ENCODE assay signal across 14 mouse cellular contexts in genomic region chr14:32166840-32167239, GRCm38 (mm10). TPM values are rescaled to one million over a fixed set of nuclear protein-coding genes. Genes with fewer than 3 reads are reported as not detected.
DNase-seq lines count a peak whose midpoint lies in the region; ATAC-seq and TF ChIP-seq lines count a peak whose summit lies in the region.
"Had no signal": no experiment of that assay in that cellular context is flagged by ENCODE, and none has a peak within 500 bp of the region (broad histone marks: within the 10 kb centered on the region; RNA-seq: fewer than 3 reads in every experiment).

No protein-coding gene starts in this region.

- no peak overlapping the region for H3K27ac ChIP-seq in hindbrain, embryonic 10.5 days
- H3K27ac ChIP-seq in hindbrain, embryonic 12.5 days, result no peak overlapping the region
- H3K27ac ChIP-seq in MEL (ENCODE audit: control insufficient read depth, low read depth, low read length), result peak overlapping the region; percentile 94
- no peak overlapping the region for H3K27ac ChIP-seq in intestine, embryonic 15.5 days
- H3K27ac ChIP-seq in lung, postnatal 0 days (ENCODE audit: low read length), result no peak overlapping the region
- H3K27ac ChIP-seq: left cerebral cortex, adult 2 months; midbrain, embryonic 10.5 days had no signal

- H3K36me3 ChIP-seq in hindbrain, embryonic 10.5 days, result 0 out of 2 replicates have a peak, but pooled peaks cover 4% of the 10 kb centered on the region
- no peaks in the 10 kb centered on the region for H3K36me3 ChIP-seq in hindbrain, embryonic 12.5 days
- peaks cover 1 to 69% of the 10 kb centered on the region in 2 experiments; a peak in 3 of 4 replicates for H3K36me3 ChIP-seq in MEL (ENCODE audit: control insufficient read depth in 1 of 2, insufficient read depth in 2 of 2, low read length in 2 of 2)
- no peaks in the 10 kb centered on the region for H3K36me3 ChIP-seq in intestine, embryonic 15.5 days
- no peaks in the 10 kb centered on the region for H3K36me3 ChIP-seq in lung, postnatal 0 days (ENCODE audit: insufficient read depth, low read length)

- H3K4me2 ChIP-seq in hindbrain, embryonic 12.5 days (replicated peaks), result no peak overlapping the region
- peak overlapping the region; percentile 93 for H3K4me2 ChIP-seq in intestine, embryonic 15.5 days (replicated peaks)
- H3K4me2 ChIP-seq in lung, postnatal 0 days (replicated peaks; ENCODE audit: low read depth, low read length), result peak overlapping the region; percentile 88; the same call in 1 of the 2 replicates

- peaks cover 54% of the 10 kb centered on the region for H3K79me2 ChIP-seq in MEL (ENCODE audit: control insufficient read depth, insufficient read depth, low read length, poor library complexity)

- no peak for TF ChIP-seq RAD21 in MEL (IDR thresholded peaks at IDR 0.05; ENCODE audit: low read depth, low read length)

- TF ChIP-seq CTCF in MEL (IDR thresholded peaks at IDR 0.05 in 2 of 3, conservative IDR thresholded peaks at IDR 0.05 in 1 of 3; ENCODE audit: control insufficient read depth in 1 of 3, insufficient read depth in 1 of 3, low read depth in 2 of 3, low read length in 3 of 3, poor library complexity in 1 of 3, severe bottlenecking in 1 of 3), result no peak
- TF ChIP-seq CTCF in lung, postnatal 0 days (IDR thresholded peaks at IDR 0.05), result no peak

- peak overlapping the region; percentile 1; the same call in 1 of the 2 replicates for H3K4me3 ChIP-seq in hindbrain, embryonic 10.5 days
- H3K4me3 ChIP-seq in hindbrain, embryonic 12.5 days, result no peak overlapping the region
- H3K4me3 ChIP-seq in MEL (ENCODE audit: control insufficient read depth in 1 of 2, insufficient read depth in 1 of 2, low read depth in 2 of 2, low read length in 2 of 2), result peak overlapping the region; percentile 44 to 52
- peak overlapping the region; percentile 50 for H3K4me3 ChIP-seq in intestine, embryonic 15.5 days (replicated peaks)
- peak overlapping the region; percentile 3; the same call in 1 of the 2 replicates for H3K4me3 ChIP-seq in lung, postnatal 0 days (ENCODE audit: low read depth, low read length)
- H3K4me3 ChIP-seq: left cerebral cortex, adult 2 months had no signal

- 77% methylated on average over 1 of the region's 1 CpGs for WGBS in hindbrain, embryonic 10.5 days
- WGBS in hindbrain, embryonic 12.5 days, result 80% methylated on average over 1 of the region's 1 CpGs
- 50% methylated on average over 1 of the region's 1 CpGs for WGBS in intestine, embryonic 15.5 days
- WGBS in lung, postnatal 0 days, result 50% methylated on average over 1 of the region's 1 CpGs

- no peak for DNase-seq in hindbrain, embryonic 10.5 days (ENCODE audit: low spot score)
- DNase-seq in MEL (ENCODE audit: low read depth, low spot score), result peak; percentile 32
- peak; percentile 77 for DNase-seq in lung, postnatal 0 days (ENCODE audit: low spot score)
- DNase-seq in gastrocnemius, adult 8-10 months (ENCODE audit: low spot score in 2 of 2), result no peak
- no peak for DNase-seq in adrenal gland, postnatal 10 days
- no peak for DNase-seq in left cerebral cortex, postnatal 4 days
- DNase-seq: right cerebral cortex, postnatal 25 days had no signal

- TF ChIP-seq EP300 in MEL (IDR thresholded peaks at IDR 0.05; ENCODE audit: low read depth in 1 of 2, low read length in 2 of 2), result no peak
- peak; percentile 66 for TF ChIP-seq EP300 in lung, postnatal 0 days (IDR thresholded peaks at IDR 0.05)

- no peak for TF ChIP-seq POLR2A in MEL (IDR thresholded peaks at IDR 0.05; ENCODE audit: control insufficient read depth in 1 of 2, insufficient read depth in 1 of 2, low read depth in 1 of 2, low read length in 2 of 2, poor library complexity in 1 of 2)

- intact Hi-C loops in left cerebral cortex, postnatal 4 days (cut with DNase I), result no loop called here

- H3K27me3 ChIP-seq in hindbrain, embryonic 10.5 days (ENCODE audit: insufficient read depth, poor library complexity, severe bottlenecking), result no peaks in the 10 kb centered on the region
- no peaks in the 10 kb centered on the region for H3K27me3 ChIP-seq in hindbrain, embryonic 12.5 days
- no peaks in the 10 kb centered on the region for H3K27me3 ChIP-seq in MEL (ENCODE audit: control insufficient read depth in 1 of 2, insufficient read depth in 2 of 2, low read length in 2 of 2)
- H3K27me3 ChIP-seq in intestine, embryonic 15.5 days (replicated peaks), result no peaks in the 10 kb centered on the region
- H3K27me3 ChIP-seq in lung, postnatal 0 days (replicated peaks; ENCODE audit: insufficient read depth, low read length), result no peaks in the 10 kb centered on the region

- H3K9ac ChIP-seq in hindbrain, embryonic 12.5 days, result no peak overlapping the region
- H3K9ac ChIP-seq in MEL (ENCODE audit: control insufficient read depth, low read depth, low read length, poor library complexity, severe bottlenecking), result peak overlapping the region; percentile 59
- no peak overlapping the region for H3K9ac ChIP-seq in intestine, embryonic 15.5 days
- H3K9ac ChIP-seq in lung, postnatal 0 days (replicated peaks; ENCODE audit: low read depth), result no peak overlapping the region

- no peak for ATAC-seq in hindbrain, embryonic 12.5 days (ENCODE audit: low FRiP score)
- no peak for ATAC-seq in intestine, embryonic 15.5 days
- peak; percentile 51 for ATAC-seq in lung, postnatal 0 days
- ATAC-seq: hindbrain, embryonic 16.5 days had no signal

- peaks cover 15% of the 10 kb centered on the region for H3K4me1 ChIP-seq in hindbrain, embryonic 10.5 days (replicated peaks)
- H3K4me1 ChIP-seq in hindbrain, embryonic 12.5 days, result peaks cover 14% of the 10 kb centered on the region
- H3K4me1 ChIP-seq in MEL (ENCODE audit: control insufficient read depth in 1 of 2, insufficient read depth in 2 of 2, low read length in 2 of 2), result peaks cover 33 to 40% of the 10 kb centered on the region in 2 experiments
- peaks cover 15% of the 10 kb centered on the region for H3K4me1 ChIP-seq in intestine, embryonic 15.5 days (replicated peaks)
- peaks cover 13% of the 10 kb centered on the region for H3K4me1 ChIP-seq in lung, postnatal 0 days (ENCODE audit: insufficient read depth, low read depth, low read length)

- no peaks in the 10 kb centered on the region for H3K9me3 ChIP-seq in hindbrain, embryonic 10.5 days
- H3K9me3 ChIP-seq in hindbrain, embryonic 12.5 days (replicated peaks), result no peaks in the 10 kb centered on the region
- no peaks in the 10 kb centered on the region for H3K9me3 ChIP-seq in MEL (replicated peaks; ENCODE audit: insufficient read depth, low read length)
- no peaks in the 10 kb centered on the region for H3K9me3 ChIP-seq in intestine, embryonic 15.5 days
- H3K9me3 ChIP-seq in lung, postnatal 0 days (ENCODE audit: low read length), result no peaks in the 10 kb centered on the region
- H3K9me3 ChIP-seq: midbrain, embryonic 10.5 days had no signal

RNA-seq across cellular contexts. Expression of gene Ncoa4, which starts 7.2 kb away (rescaled TPM):
- 66.0 and 71.9 TPM in 2 replicates for polyA plus RNA-seq in hindbrain, embryonic 10.5 days (2016; fragmentation: Nextera tagmentation; extraction: Ambion mirVana)
- polyA plus RNA-seq in hindbrain, embryonic 12.5 days (2016; fragmentation: Nextera tagmentation; extraction: Ambion mirVana), result 96.2 and 99.4 TPM in 2 replicates
- total RNA-seq in MEL (2012; rRNA removed), result 64.6 and 67.3 TPM in 2 replicates
- polyA plus RNA-seq in MEL (2012; ENCODE audit: insufficient read depth in 1 of 2, insufficient read length in 2 of 2, low read depth in 1 of 2, low replicate concordance in 2 of 2, missing spikeins in 1 of 2), result 10 to 100 TPM; 54.5 to 57.9 TPM
- polyA plus RNA-seq in intestine, embryonic 15.5 days (2015; fragmentation: Nextera tagmentation; extraction: Ambion mirVana), result 164 and 166 TPM in 2 replicates
- 73.5 and 76.5 TPM in 2 replicates for polyA plus RNA-seq in lung, postnatal 0 days (2015; fragmentation: Nextera tagmentation; extraction: Ambion mirVana)
- 10 to 100 TPM; 56.3 to 83.2 (median 68.9) TPM for total RNA-seq in gastrocnemius, adult 8-10 months (2022)
- total RNA-seq in adrenal gland, postnatal 10 days (2021), result 100 to 1,000 TPM; 154 to 170 TPM
- total RNA-seq in left cerebral cortex, postnatal 4 days (2021), result 10 to 100 TPM; 99.3 to 99.7 TPM

RNA-seq across cellular contexts. Expression of gene Msmb, which starts 25.0 kb away (rescaled TPM):
- not detected in 2 replicates for polyA plus RNA-seq in hindbrain, embryonic 10.5 days (2016; fragmentation: Nextera tagmentation; extraction: Ambion mirVana)
- not detected in 2 replicates for polyA plus RNA-seq in hindbrain, embryonic 12.5 days (2016; fragmentation: Nextera tagmentation; extraction: Ambion mirVana)
- not detected in 2 replicates for total RNA-seq in MEL (2012; rRNA removed)
- polyA plus RNA-seq in MEL (2012; ENCODE audit: insufficient read depth in 1 of 2, insufficient read length in 2 of 2, low read depth in 1 of 2, low replicate concordance in 2 of 2, missing spikeins in 1 of 2), result not detected
- not detected in 2 replicates for polyA plus RNA-seq in intestine, embryonic 15.5 days (2015; fragmentation: Nextera tagmentation; extraction: Ambion mirVana)
- not detected in 2 replicates for polyA plus RNA-seq in lung, postnatal 0 days (2015; fragmentation: Nextera tagmentation; extraction: Ambion mirVana)
- total RNA-seq in gastrocnemius, adult 8-10 months (2022), result not detected
- not detected for total RNA-seq in adrenal gland, postnatal 10 days (2021)
- total RNA-seq in left cerebral cortex, postnatal 4 days (2021), result not detected
- total RNA-seq: left cerebral cortex, adult 2 months; neutrophil, adult 5-6 weeks had no signal
- polyA plus RNA-seq: embryonic facial prominence, embryonic 14.5 days; hindbrain, embryonic 16.5 days; midbrain, embryonic 10.5 days had no signal

RNA-seq across cellular contexts. Expression of gene Timm23, which starts 34.9 kb away (rescaled TPM):
- polyA plus RNA-seq in hindbrain, embryonic 10.5 days (2016; fragmentation: Nextera tagmentation; extraction: Ambion mirVana), result 302 and 327 TPM in 2 replicates
- polyA plus RNA-seq in hindbrain, embryonic 12.5 days (2016; fragmentation: Nextera tagmentation; extraction: Ambion mirVana), result 196 and 201 TPM in 2 replicates
- total RNA-seq in MEL (2012; rRNA removed), result 417 and 425 TPM in 2 replicates
- 100 to 1,000 TPM in 1 of 2 experiments, not detected in 1; 431 TPM for polyA plus RNA-seq in MEL (2012; ENCODE audit: insufficient read depth in 1 of 2, insufficient read length in 2 of 2, low read depth in 1 of 2, low replicate concordance in 2 of 2, missing spikeins in 1 of 2)
- polyA plus RNA-seq in intestine, embryonic 15.5 days (2015; fragmentation: Nextera tagmentation; extraction: Ambion mirVana), result 335 and 338 TPM in 2 replicates
- 151 and 160 TPM in 2 replicates for polyA plus RNA-seq in lung, postnatal 0 days (2015; fragmentation: Nextera tagmentation; extraction: Ambion mirVana)
- total RNA-seq in gastrocnemius, adult 8-10 months (2022), result 100 to 1,000 TPM; 183 to 225 (median 215) TPM
- total RNA-seq in adrenal gland, postnatal 10 days (2021), result 100 to 1,000 TPM; 159 to 175 TPM
- 10 to 100 TPM; 58.9 to 81.0 TPM for total RNA-seq in left cerebral cortex, postnatal 4 days (2021)

RNA-seq across cellular contexts. Expression of gene Parg, which starts 34.9 kb away (rescaled TPM):
- polyA plus RNA-seq in hindbrain, embryonic 10.5 days (2016; fragmentation: Nextera tagmentation; extraction: Ambion mirVana), result 40.6 and 50.0 TPM in 2 replicates
- 57.7 and 66.5 TPM in 2 replicates for polyA plus RNA-seq in hindbrain, embryonic 12.5 days (2016; fragmentation: Nextera tagmentation; extraction: Ambion mirVana)
- 43.0 and 43.8 TPM in 2 replicates for total RNA-seq in MEL (2012; rRNA removed)
- polyA plus RNA-seq in MEL (2012; ENCODE audit: insufficient read depth in 1 of 2, insufficient read length in 2 of 2, low read depth in 1 of 2, low replicate concordance in 2 of 2, missing spikeins in 1 of 2), result 10 to 100 TPM in 1 of 2 experiments, not detected in 1; 32.6 TPM
- 35.9 and 37.0 TPM in 2 replicates for polyA plus RNA-seq in intestine, embryonic 15.5 days (2015; fragmentation: Nextera tagmentation; extraction: Ambion mirVana)
- 16.5 and 20.2 TPM in 2 replicates for polyA plus RNA-seq in lung, postnatal 0 days (2015; fragmentation: Nextera tagmentation; extraction: Ambion mirVana)
- 10 to 100 TPM; 16.4 to 20.8 (median 18.5) TPM for total RNA-seq in gastrocnemius, adult 8-10 months (2022)
- total RNA-seq in adrenal gland, postnatal 10 days (2021), result 10 to 100 TPM; 50.2 to 54.2 TPM
- 10 to 100 TPM; 42.8 to 44.2 TPM for total RNA-seq in left cerebral cortex, postnatal 4 days (2021)

Comparison
In these comparisons a context has a peak if more than half of its experiments do, and no peak if none do; other contexts are left out.
1. DNase-seq: peak in MEL (single experiment) and lung, postnatal 0 days (single experiment); none in hindbrain, embryonic 10.5 days (single experiment), gastrocnemius, adult 8-10 months (0 of 2), adrenal gland, postnatal 10 days (single experiment) and left cerebral cortex, postnatal 4 days (single experiment).